Mouse (Mus musculus) stomach, embryonic 14.5 days (tissue): ENCODE results near the gene Olfr331. TPM values are rescaled to one million over a fixed set of nuclear protein-coding genes. Genes with fewer than 3 reads are reported as not detected.
"Not testable (repeated sequence)": the region's sequence is repeated elsewhere in the genome, so short reads cannot be mapped to it uniquely, and the experiment has no call there.

Experiments used
- ATAC-seq: fragments of 200-750 bp; cut with Nextera tagmentation; 2 replicates; pipeline ENCODE4 v1.8.0; 2017; ENCODE audit warnings: low read depth, moderate TSS enrichment; ENCODE audit not compliant: insufficient number of reproducible peaks, insufficient read depth, low FRiP score
- H3K27ac ChIP-seq: fragments of 300-500 bp; sonication (generic); 2 replicates; pipeline ENCODE4 v1.5.1; 2014; ENCODE audit warnings: mild to moderate bottlenecking, low read length, moderate library complexity, mixed read lengths
- H3K27me3 ChIP-seq: fragments of 300-500 bp; sonication (generic); 2 replicates; pipeline ENCODE4 v1.6.1; 2014; ENCODE audit warnings: low read length, control low read depth, mixed read lengths; ENCODE audit not compliant: control insufficient read depth, insufficient read depth
- H3K36me3 ChIP-seq: fragments of 300-500 bp; sonication (generic); 2 replicates; pipeline ENCODE4 v1.6.1; 2014; ENCODE audit warnings: mild to moderate bottlenecking, control low read depth, low read length, moderate library complexity, mixed read lengths; ENCODE audit not compliant: control insufficient read depth, insufficient read depth
- H3K4me1 ChIP-seq: fragments of 300-500 bp; sonication (generic); 2 replicates; pipeline ENCODE4 v1.6.1; 2014; ENCODE audit warnings: low read length, control low read depth, mixed read lengths; ENCODE audit not compliant: control insufficient read depth, insufficient read depth
- H3K4me2 ChIP-seq: fragments of 300-500 bp; sonication (generic); replicated peaks from 2 replicates; pipeline ENCODE4 v1.6.1; 2014; ENCODE audit warnings: low read depth, low read length, control low read depth
- H3K4me3 ChIP-seq: fragments of 300-500 bp; sonication (generic); 2 replicates; pipeline ENCODE4 v1.5.1; 2014; ENCODE audit warnings: low read depth, low read length, control low read depth
- H3K9ac ChIP-seq: fragments of 300-500 bp; sonication (generic); replicated peaks from 2 replicates; pipeline ENCODE4 v1.6.1; 2014; ENCODE audit warnings: low read depth, mild to moderate bottlenecking, control low read depth, low read length, moderate library complexity, mixed read lengths
- H3K9me3 ChIP-seq: fragments of 300-500 bp; sonication (generic); 2 replicates; pipeline ENCODE4 v1.6.1; 2016; ENCODE audit warnings: low read depth, low read length, control low read depth; ENCODE audit not compliant: control insufficient read depth
- WGBS: fragments of 180-500 bp; shearing (Covaris S2); extraction: QIAGEN DNeasy Blood & Tissue Kit; methylation state at CpG from one replicate; pipeline ENCODE4 v1.1.7; 2014; 5-methylcytosine and 5-hydroxymethylcytosine counted together
- polyA plus RNA-seq: library from polyadenylated mRNA; unstranded; fragments of >200 nt; fragmentation: Nextera tagmentation; extraction: Ambion mirVana; gene quantifications from 2 replicates; pipeline ENCODE4 v1.2.1, GENCODE M21; 2014

Gene Olfr331
- not detected in 2 replicates for polyA plus RNA-seq

GRCm38 (mm10) chr11:58502472-58502871, at the start of gene Olfr331:
Gene Olfr331 (minus strand): TSS chr11:58502572.
- not testable (repeated sequence) for H3K4me3 ChIP-seq, H3K9me3 ChIP-seq, ATAC-seq, H3K4me2 ChIP-seq, H3K27me3 ChIP-seq, H3K27ac ChIP-seq, H3K9ac ChIP-seq, H3K36me3 ChIP-seq, H3K4me1 ChIP-seq

- Histone ChIP-seq H3K9me3 (no peaks in the 10 kb centered on the region), H3K27me3 (no peaks in the 10 kb centered on the region), H3K27ac (no peak within 1 kb of the TSS), H3K36me3 (no peaks in the 10 kb centered on the region), H3K4me2 (no peak within 1 kb of the TSS), H3K9ac (no peak within 1 kb of the TSS), H3K4me3 (no peak within 1 kb of the TSS), H3K4me1 (no peaks in the 10 kb centered on the region)
- 75% methylated on average over 5 of the region's 5 CpGs for WGBS
- ATAC-seq, result no peak
These were observed 44.0 kb upstream of the Olfr331 start, which contains the start of gene Olfr329-ps for GRCm38 (mm10) chr11:58546322-58546721. Gene Olfr329-ps (minus strand): TSS chr11:58546422.

GRCm38 (mm10) chr11:58534736-58535135, 32.4 kb upstream of the Olfr331 start, which contains the start of gene Olfr330:
Gene Olfr330 (minus strand): TSS chr11:58534836.
- H3K27me3 ChIP-seq, ATAC-seq, H3K9me3 ChIP-seq, H3K4me1 ChIP-seq, H3K4me2 ChIP-seq, H3K4me3 ChIP-seq, H3K9ac ChIP-seq, H3K36me3 ChIP-seq, H3K27ac ChIP-seq: not testable (repeated sequence)

- H3K4me3 ChIP-seq, H3K9me3 ChIP-seq, H3K27ac ChIP-seq, H3K27me3 ChIP-seq, H3K36me3 ChIP-seq, ATAC-seq, H3K4me1 ChIP-seq, H3K9ac ChIP-seq, H3K4me2 ChIP-seq: not testable (repeated sequence)
- WGBS, result 92% methylated on average over 7 of the region's 9 CpGs
These were observed 17.4 kb upstream of the Olfr331 start for GRCm38 (mm10) chr11:58519756-58520155.

GRCm38 (mm10) chr11:58518916-58519315, 16.5 kb upstream of the Olfr331 start:
- H3K9me3 ChIP-seq, H3K27ac ChIP-seq, H3K4me1 ChIP-seq, H3K4me3 ChIP-seq, H3K27me3 ChIP-seq, H3K4me2 ChIP-seq, H3K36me3 ChIP-seq, ATAC-seq, H3K9ac ChIP-seq: not testable (repeated sequence)
- 93% methylated on average over 17 of the region's 18 CpGs for WGBS

- not testable (repeated sequence) for H3K9ac ChIP-seq, H3K4me2 ChIP-seq, H3K4me3 ChIP-seq, H3K9me3 ChIP-seq, H3K27me3 ChIP-seq, ATAC-seq, H3K4me1 ChIP-seq, H3K36me3 ChIP-seq, H3K27ac ChIP-seq
- 83% methylated on average over 19 of the region's 19 CpGs for WGBS
These were observed 6.7 kb upstream of the Olfr331 start for GRCm38 (mm10) chr11:58509058-58509457.

- Histone ChIP-seq H3K4me2 (no peak overlapping the region), H3K27ac (no peak overlapping the region), H3K4me1 (no peaks in the 10 kb centered on the region), H3K36me3 (no peaks in the 10 kb centered on the region), H3K4me3 (no peak overlapping the region), H3K27me3 (no peaks in the 10 kb centered on the region), H3K9ac (no peak overlapping the region), H3K9me3 (no peaks in the 10 kb centered on the region)
- ATAC-seq, result no peak
- 41% methylated on average over 3 of the region's 3 CpGs for WGBS
These were observed 3.1 kb downstream of the Olfr331 start for GRCm38 (mm10) chr11:58499290-58499689.

- Histone ChIP-seq H3K9me3 (no peaks in the 10 kb centered on the region), H3K27ac (no peak overlapping the region), H3K4me2 (no peak overlapping the region), H3K27me3 (no peaks in the 10 kb centered on the region), H3K4me3 (no peak overlapping the region), H3K9ac (no peak overlapping the region), H3K36me3 (no peaks in the 10 kb centered on the region), H3K4me1 (no peaks in the 10 kb centered on the region)
- no peak for ATAC-seq
- WGBS, result 78% methylated on average over 9 of the region's 9 CpGs
These were observed 3.6 kb downstream of the Olfr331 start for GRCm38 (mm10) chr11:58498761-58499160.

- Histone ChIP-seq H3K36me3 (no peaks in the 10 kb centered on the region), H3K4me3 (no peak within 1 kb of the TSS), H3K9me3 (no peaks in the 10 kb centered on the region), H3K27me3 (no peaks in the 10 kb centered on the region), H3K27ac (no peak within 1 kb of the TSS), H3K4me2 (no peak within 1 kb of the TSS), H3K9ac (no peak within 1 kb of the TSS), H3K4me1 (no peaks in the 10 kb centered on the region)
- 71% methylated on average over 2 of the region's 2 CpGs for WGBS
- ATAC-seq, result no peak
These were observed 9.9 kb downstream of the Olfr331 start, which contains the start of gene Olfr332 for GRCm38 (mm10) chr11:58492455-58492854. Gene Olfr332 (minus strand): TSS chr11:58492555.
